Mouse (Mus musculus): ENCODE data around the gene Racgap1.
A peak's percentile ranks its signal among the peaks of the same experiment; 100 is the strongest.

GRCm38 (mm10) chr15:99615246-99615645 is 36.2 kb downstream of the Racgap1 start:
- TF ChIP-seq CTCF (IDR thresholded peaks at IDR 0.05; ENCODE audit: low read depth) (0 out of 2 replicates have a peak, but pooled peaks have one; percentile 0), EP300 (optimal IDR thresholded peaks at IDR 0.05) (no peak)
